Mouse (Mus musculus) ES-E14 (cell line): ENCODE results near the gene Lmntd2.

Source experiments
- CHD2 ChIP-seq: IDR thresholded peaks from 2 replicates; pipeline ENCODE4 v1.6.1; 2014; ENCODE audit warnings: mild to moderate bottlenecking, low read depth, low read length, inconsistent platforms
- HCFC1 ChIP-seq: IDR thresholded peaks from 2 replicates; pipeline ENCODE4 v1.6.1; 2012; ENCODE audit warnings: low read length, inconsistent platforms, borderline replicate concordance; ENCODE audit not compliant: insufficient read depth
- MAFK ChIP-seq: IDR thresholded peaks from 2 replicates; pipeline ENCODE4 v1.6.1; 2014; ENCODE audit warnings: mild to moderate bottlenecking, low read depth, low read length, inconsistent platforms; ENCODE audit not compliant: insufficient read depth
- ZNF384 ChIP-seq: IDR thresholded peaks from 2 replicates; pipeline ENCODE4 v1.6.1; 2012; ENCODE audit warnings: low read depth, low read length, inconsistent platforms

DNA sequence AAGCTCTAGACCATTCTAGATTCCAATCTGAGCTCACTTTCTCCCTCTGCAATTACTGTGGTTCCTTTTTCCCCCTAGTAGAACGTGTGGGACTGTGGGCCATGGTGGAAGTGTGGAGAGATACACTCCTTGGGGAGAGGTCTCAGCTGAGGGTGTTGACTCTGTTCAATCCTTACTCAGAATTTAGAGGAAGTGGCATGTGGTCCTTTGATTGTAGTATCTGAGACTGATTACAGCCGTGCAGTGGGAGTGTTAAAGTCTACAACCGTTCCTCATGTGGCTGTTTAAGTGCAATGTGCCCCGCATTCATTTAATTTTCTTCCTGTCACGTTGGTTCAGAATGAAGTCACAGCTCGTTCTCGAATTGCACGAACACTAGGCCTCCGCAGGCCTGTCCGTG, 42.3 kb upstream of the Lmntd2 start:
- TF ChIP-seq ZNF384 (no peak), MAFK (no peak), HCFC1 (no peak), CHD2 (no peak)
